Mouse (Mus musculus): Measurements from ENCODE around the gene Slc36a2. TPM values are rescaled to one million over a fixed set of nuclear protein-coding genes. Genes with fewer than 3 reads are reported as not detected.
"Not testable (repeated sequence)": the region's sequence is repeated elsewhere in the genome, so short reads cannot be mapped to it uniquely, and the experiment has no call there.

The Slc36a2 gene
- polyA plus RNA-seq, 1 experiment: 0.75 TPM

DNA sequence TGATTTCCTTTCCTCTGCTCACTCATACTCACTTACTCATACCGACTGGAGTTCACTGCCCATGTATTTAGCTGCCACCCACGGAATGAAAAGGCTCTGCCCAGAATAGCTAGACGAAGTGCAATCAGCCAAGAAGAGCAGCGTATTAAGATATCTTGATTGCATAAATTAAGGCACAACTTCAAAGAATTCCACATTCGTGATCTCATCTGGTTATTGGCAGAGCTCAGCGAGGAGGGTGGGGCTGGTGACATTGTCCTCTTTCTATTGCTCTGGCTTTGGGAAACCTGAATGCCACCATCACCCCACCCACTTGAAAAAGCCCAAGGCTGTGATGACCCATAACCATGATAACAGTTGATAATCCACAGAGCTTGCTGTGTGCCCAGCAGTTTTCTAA is 56.9 kb downstream of the Slc36a2 start:
- H3K4me1 ChIP-seq (ENCODE audit: control insufficient read depth, insufficient read depth, low read length): peaks cover 4% of the 10 kb centered on the region
- H3K4me3 ChIP-seq (ENCODE audit: insufficient read depth, low read length): no peak overlapping the region
- TF ChIP-seq CTCF (IDR thresholded peaks at IDR 0.05; ENCODE audit: extremely low read depth, insufficient read depth, low read length) (no peak), POLR2A (IDR thresholded peaks at IDR 0.05; ENCODE audit: extremely low read depth, insufficient read depth, low read length) (no peak)
- no peak overlapping the region for H3K27ac ChIP-seq (ENCODE audit: insufficient read depth, low read length)

GRCm38 (mm10) chr11:55126663-55127062 is 58.2 kb downstream of the Slc36a2 start:
- H3K27ac ChIP-seq (ENCODE audit: insufficient read depth, low read length): no peak overlapping the region
- TF ChIP-seq CTCF (IDR thresholded peaks at IDR 0.05; ENCODE audit: extremely low read depth, insufficient read depth, low read length) (no peak), POLR2A (IDR thresholded peaks at IDR 0.05; ENCODE audit: extremely low read depth, insufficient read depth, low read length) (no peak)
- peaks cover 4% of the 10 kb centered on the region for H3K4me1 ChIP-seq (ENCODE audit: control insufficient read depth, insufficient read depth, low read length)
- H3K4me3 ChIP-seq (ENCODE audit: insufficient read depth, low read length): no peak overlapping the region

DNA sequence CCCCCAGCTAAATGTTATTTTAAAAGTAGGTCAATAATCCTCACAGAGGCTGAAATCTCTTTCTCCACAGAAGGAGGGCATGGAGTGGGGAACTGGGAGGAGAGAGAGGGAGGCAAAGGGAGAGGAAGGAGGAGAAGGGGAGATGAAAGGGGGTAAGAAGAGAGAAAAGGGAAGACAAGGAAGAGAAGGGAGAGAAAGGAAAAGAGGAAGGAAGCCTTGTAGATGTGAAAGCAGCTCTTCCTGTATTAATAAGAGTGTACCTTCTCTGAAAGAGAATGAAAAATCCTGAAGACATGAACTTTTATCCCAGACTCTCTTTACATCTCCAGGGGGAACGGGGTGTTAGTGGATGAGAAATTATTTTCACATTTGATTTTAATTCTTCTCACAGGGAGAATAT is 63.4 kb downstream of the Slc36a2 start:
- Histone ChIP-seq H3K4me1 (ENCODE audit: control insufficient read depth, insufficient read depth, low read length) (no peaks in the 10 kb centered on the region), H3K27ac (ENCODE audit: insufficient read depth, low read length) (peak overlapping the region; percentile 41; the same call in 1 of the 2 replicates), H3K4me3 (ENCODE audit: insufficient read depth, low read length) (no peak overlapping the region)
- TF ChIP-seq CTCF (IDR thresholded peaks at IDR 0.05; ENCODE audit: extremely low read depth, insufficient read depth, low read length) (no peak), POLR2A (IDR thresholded peaks at IDR 0.05; ENCODE audit: extremely low read depth, insufficient read depth, low read length) (no peak)

- no peaks in the 10 kb centered on the region for H3K4me1 ChIP-seq (ENCODE audit: control insufficient read depth, insufficient read depth, low read length)
- TF ChIP-seq CTCF (IDR thresholded peaks at IDR 0.05; ENCODE audit: extremely low read depth, insufficient read depth, low read length) (no peak), POLR2A (IDR thresholded peaks at IDR 0.05; ENCODE audit: extremely low read depth, insufficient read depth, low read length) (no peak)
- H3K27ac ChIP-seq (ENCODE audit: insufficient read depth, low read length): peak overlapping the region; percentile 53
- no peak overlapping the region for H3K4me3 ChIP-seq (ENCODE audit: insufficient read depth, low read length)
These were observed 64.0 kb downstream of the Slc36a2 start for GRCm38 (mm10) chr11:55120821-55121271.

DNA sequence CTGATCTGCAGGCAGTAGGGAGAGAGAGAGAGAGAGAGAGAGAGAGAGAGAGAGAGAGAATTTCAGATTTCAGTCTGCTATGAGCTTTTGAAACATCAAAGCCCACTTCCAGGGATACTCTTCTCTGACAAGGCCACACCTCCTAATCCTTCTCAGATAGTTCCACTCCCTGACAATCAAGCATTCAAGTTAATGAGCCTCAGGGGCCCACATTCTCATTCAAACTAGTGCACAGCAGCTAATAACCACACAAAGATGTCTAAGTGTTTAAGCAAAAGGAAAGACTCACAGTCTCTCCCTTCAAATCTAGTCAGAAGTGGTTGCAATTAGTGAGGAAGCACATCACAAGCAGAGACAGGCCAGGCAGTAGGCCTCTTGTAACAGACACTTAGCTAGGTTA is 64.6 kb downstream of the Slc36a2 start:
- Histone ChIP-seq H3K27ac (ENCODE audit: insufficient read depth, low read length) (no peak overlapping the region), H3K4me1 (ENCODE audit: control insufficient read depth, insufficient read depth, low read length) (no peaks in the 10 kb centered on the region), H3K4me3 (ENCODE audit: insufficient read depth, low read length) (no peak overlapping the region)
- TF ChIP-seq POLR2A (IDR thresholded peaks at IDR 0.05; ENCODE audit: extremely low read depth, insufficient read depth, low read length) (no peak), CTCF (IDR thresholded peaks at IDR 0.05; ENCODE audit: extremely low read depth, insufficient read depth, low read length) (no peak)

DNA sequence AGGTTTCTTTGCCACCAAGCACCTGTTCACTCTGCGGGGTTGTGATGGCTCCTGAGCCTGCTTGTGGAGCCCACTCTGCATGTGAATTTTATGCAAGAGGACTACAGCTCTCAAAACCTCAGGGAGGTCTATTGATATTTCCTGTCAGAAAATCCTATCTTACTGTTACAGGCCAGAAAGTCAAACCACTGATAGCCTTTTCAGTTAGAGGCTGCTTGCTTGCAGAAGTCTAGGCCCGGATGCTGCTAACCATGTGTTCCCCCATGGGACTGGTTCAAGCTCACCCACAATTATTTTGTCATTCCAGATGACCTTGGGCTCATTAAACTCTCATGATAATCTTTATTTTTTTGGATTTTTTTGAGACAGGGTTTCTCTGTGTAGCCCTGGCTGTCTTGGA is 67.8 kb downstream of the Slc36a2 start:
- Histone ChIP-seq H3K4me3 (ENCODE audit: insufficient read depth, low read length) (no peak overlapping the region), H3K4me1 (ENCODE audit: control insufficient read depth, insufficient read depth, low read length) (no peaks in the 10 kb centered on the region), H3K27ac (ENCODE audit: insufficient read depth, low read length) (no peak overlapping the region)
- TF ChIP-seq CTCF (IDR thresholded peaks at IDR 0.05; ENCODE audit: extremely low read depth, insufficient read depth, low read length): no peak
- TF ChIP-seq POLR2A (IDR thresholded peaks at IDR 0.05; ENCODE audit: extremely low read depth, insufficient read depth, low read length): no peak

- H3K27ac ChIP-seq (ENCODE audit: insufficient read depth, low read length): no peak overlapping the region
- TF ChIP-seq POLR2A (IDR thresholded peaks at IDR 0.05; ENCODE audit: extremely low read depth, insufficient read depth, low read length) (no peak), CTCF (IDR thresholded peaks at IDR 0.05; ENCODE audit: extremely low read depth, insufficient read depth, low read length) (no peak)
These were observed 68.9 kb downstream of the Slc36a2 start for GRCm38 (mm10) chr11:55116004-55116403.

DNA sequence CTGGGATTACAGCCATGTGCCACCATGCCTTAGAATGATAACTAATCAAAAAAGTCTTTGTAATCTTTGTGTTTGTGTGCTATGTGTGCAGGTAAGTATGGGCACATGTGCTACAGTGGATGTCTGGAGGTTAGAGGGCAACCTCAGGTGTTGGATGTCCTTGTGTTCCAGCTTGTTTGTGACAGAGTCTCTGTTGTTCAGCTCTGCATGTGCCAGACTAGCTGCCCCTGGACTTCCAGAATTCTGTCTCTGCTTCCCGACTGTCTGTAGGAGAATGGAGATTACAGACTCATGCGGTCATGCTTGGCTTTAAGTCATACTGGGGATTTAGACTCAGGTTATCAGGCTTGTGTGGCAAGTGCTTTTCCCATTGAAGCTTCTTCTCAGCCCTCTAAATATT is 70.6 kb downstream of the Slc36a2 start:
- no peak overlapping the region for H3K27ac ChIP-seq (ENCODE audit: insufficient read depth, low read length)
- H3K4me1 ChIP-seq (ENCODE audit: control insufficient read depth, insufficient read depth, low read length): no peaks in the 10 kb centered on the region
- H3K4me3 ChIP-seq (ENCODE audit: insufficient read depth, low read length): no peak overlapping the region
- no peak for TF ChIP-seq POLR2A (IDR thresholded peaks at IDR 0.05; ENCODE audit: extremely low read depth, insufficient read depth, low read length)

More at GRCm38 (mm10) chr11:55116004-55116403, 68.9 kb downstream of the Slc36a2 start:
- Histone ChIP-seq H3K4me1 (ENCODE audit: control insufficient read depth, insufficient read depth, low read length) (no peaks in the 10 kb centered on the region), H3K4me3 (ENCODE audit: insufficient read depth, low read length) (no peak overlapping the region)

DNA sequence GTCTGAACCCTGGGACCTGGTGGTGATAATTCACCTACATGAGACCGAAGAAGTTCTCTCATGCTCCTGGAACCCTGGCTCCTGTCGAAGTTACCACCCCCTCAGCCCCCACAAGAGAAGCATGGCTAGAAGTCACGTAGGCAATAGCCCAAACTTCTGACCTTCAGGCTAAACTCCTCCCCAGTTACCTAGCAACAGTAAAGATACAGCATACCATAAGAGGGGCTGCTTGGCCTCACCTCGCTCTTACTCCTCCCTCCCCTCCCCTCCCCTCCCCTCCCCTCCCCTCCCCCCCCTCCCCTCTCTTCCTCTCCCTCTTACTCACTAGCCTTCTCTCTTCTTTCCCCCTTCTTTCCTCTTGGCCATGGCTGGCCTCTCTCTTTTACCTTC is 71.0 kb downstream of the Slc36a2 start:
- H3K4me3 ChIP-seq (ENCODE audit: insufficient read depth, low read length); H3K27ac ChIP-seq (ENCODE audit: insufficient read depth, low read length); H3K4me1 ChIP-seq (ENCODE audit: control insufficient read depth, insufficient read depth, low read length): not testable (repeated sequence)

GRCm38 (mm10) chr11:55113209-55113860 is 71.5 kb downstream of the Slc36a2 start:
- H3K4me1 ChIP-seq (ENCODE audit: control insufficient read depth, insufficient read depth, low read length): no peaks in the 10 kb centered on the region
- TF ChIP-seq CTCF (IDR thresholded peaks at IDR 0.05; ENCODE audit: extremely low read depth, insufficient read depth, low read length) (no peak), POLR2A (IDR thresholded peaks at IDR 0.05; ENCODE audit: extremely low read depth, insufficient read depth, low read length) (no peak)
- no peak overlapping the region for H3K27ac ChIP-seq (ENCODE audit: insufficient read depth, low read length)
- no peak overlapping the region for H3K4me3 ChIP-seq (ENCODE audit: insufficient read depth, low read length)
